Mouse (Mus musculus): Measurements from ENCODE around the gene Ndufb6.

DNA sequence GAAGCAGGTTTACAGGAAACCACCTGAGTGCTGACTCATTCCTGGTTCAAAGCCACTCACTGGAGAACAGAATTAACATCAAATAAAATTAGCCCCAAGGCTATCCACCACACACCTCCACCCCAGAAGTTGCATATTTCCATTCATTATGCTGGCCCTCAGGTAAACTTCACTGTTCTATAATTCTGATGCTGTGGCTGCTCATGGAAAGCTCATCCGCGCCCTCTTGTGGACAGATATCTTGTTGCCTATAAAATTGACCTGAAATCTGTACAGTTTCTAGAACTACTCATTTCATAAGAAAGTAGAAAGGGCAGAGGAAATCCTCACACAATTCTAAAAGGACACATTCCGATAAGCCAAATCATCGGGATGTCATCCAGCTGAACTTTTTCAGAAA, 6.4 kb upstream of the Ndufb6 start:
- TF ChIP-seq CTCF (IDR thresholded peaks at IDR 0.05; ENCODE audit: insufficient read depth, low read length): peak; percentile 50
- TF ChIP-seq POLR2A (IDR thresholded peaks at IDR 0.05; ENCODE audit: borderline replicate concordance, extremely low read depth, low read depth, low read length): no peak

Measured in lung, adult 2 months (tissue).